Mouse (Mus musculus) left cerebral cortex, adult 18-20 months (tissue): ENCODE results near the gene Col5a1. TPM values are rescaled to one million over a fixed set of nuclear protein-coding genes. Genes with fewer than 3 reads are reported as not detected.

Experiments
- DNase-seq, 2 experiments: peaks; one replicate each; pipeline ENCODE4 v3.0.0; 2021 to 2022; ENCODE audit warnings: low spot score in 2 of 2, mixed read lengths in 1 of 2
- total RNA-seq, 2 experiments: library from RNA; stranded (reverse); gene quantifications; 2 replicates each; pipeline ENCODE4 v1.2.3; 2021

The Col5a1 gene
- total RNA-seq, 2 experiments from 2014 or later, result 7.3 to 8.7 TPM

GRCm38 (mm10) chr2:28075616-28076187, 189.5 kb downstream of the Col5a1 start:
- no peak for DNase-seq

- DNase-seq, result no peak
Observed at GRCm38 (mm10) chr2:28084768-28085167, 198.5 kb downstream of the Col5a1 start, which contains the start of gene Fcnb. Fcnb (minus strand) TSS chr2:28084885.

DNA sequence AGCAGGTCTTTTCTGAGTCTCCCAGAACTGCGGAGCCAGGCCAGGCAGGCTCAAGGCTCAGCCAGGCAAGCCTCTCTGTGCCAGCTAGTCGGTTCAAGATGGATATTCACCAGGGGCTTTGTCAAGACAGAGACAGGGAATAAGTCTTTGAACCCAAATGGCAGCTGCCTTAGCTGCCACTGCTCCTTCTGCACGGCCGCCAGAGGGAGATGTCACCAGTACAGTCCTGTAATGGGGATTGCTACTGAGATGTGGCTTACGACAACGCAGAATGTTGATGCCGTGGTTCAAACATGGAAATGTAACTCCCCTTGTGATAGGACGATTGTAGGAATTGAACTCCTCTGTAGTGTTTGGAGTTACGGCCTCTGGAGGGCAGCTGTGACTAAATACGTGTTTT, 199.9 kb downstream of the Col5a1 start:
- no peak for DNase-seq

DNA sequence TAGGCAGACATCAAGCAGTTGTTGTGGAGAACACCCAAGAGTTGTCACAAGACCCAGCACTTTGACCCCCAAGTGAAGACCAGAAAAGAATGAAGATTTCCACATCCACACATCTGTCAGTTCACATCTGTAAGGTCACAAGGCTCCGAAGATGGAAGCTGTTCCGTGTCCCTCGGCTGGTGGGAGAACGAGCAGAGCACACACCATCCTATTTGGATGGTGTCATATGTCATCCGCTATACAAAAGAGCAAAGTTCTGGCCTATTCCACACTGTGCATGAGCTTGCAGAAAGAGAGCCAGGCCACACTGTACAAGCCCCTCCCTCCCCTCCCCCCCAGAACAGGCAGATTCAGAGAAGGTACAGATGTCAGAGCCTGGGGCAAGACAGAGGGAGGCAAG, 202.9 kb downstream of the Col5a1 start:
- DNase-seq, result no peak

Other genes starting within 250 kb of the Col5a1 start
- gene Rxra, start 210.0 kb upstream of the Col5a1 start, total RNA-seq, result 10 to 100 TPM; 25.2 to 25.5 TPM
- gene Fcnb, start 198.5 kb downstream of the Col5a1 start, total RNA-seq, result not detected